Mouse (Mus musculus): ENCODE measurements at regions not wholly inside any gene's neighbourhood (a gene's known extent, or its start where the extent isn't known, plus 50 kb on each side); places are given as distances from the start of the nearest gene placed in this dataset.
"Not testable (repeated sequence)": the region's sequence is repeated elsewhere in the genome, so short reads cannot be mapped to it uniquely, and the experiment has no call there.

- peak; percentile 62 for DNase-seq (ENCODE audit: low read depth, low spot score)
These were observed 108.4 kb upstream of the Spata13 start for GRCm38 (mm10) chr14:60525284-60525962.

GRCm38 (mm10) chr14:60525979-60526378 is 107.8 kb upstream of the Spata13 start:
- no peak for DNase-seq (ENCODE audit: low read depth, low spot score)

- no peak for DNase-seq (ENCODE audit: low read depth, low spot score)
These were observed 107.0 kb upstream of the Spata13 start for GRCm38 (mm10) chr14:60526832-60527231.

GRCm38 (mm10) chr14:60527951-60528350 is 105.8 kb upstream of the Spata13 start:
- no peak for DNase-seq (ENCODE audit: low read depth, low spot score)

- DNase-seq (ENCODE audit: low read depth, low spot score) = no peak
These were observed 105.3 kb upstream of the Spata13 start for GRCm38 (mm10) chr14:60528520-60528919.

GRCm38 (mm10) chr14:60529022-60529421 is 104.8 kb upstream of the Spata13 start:
- DNase-seq (ENCODE audit: low read depth, low spot score) = no peak

GRCm38 (mm10) chr14:60529646-60530347 is 104.0 kb upstream of the Spata13 start:
- no peak for DNase-seq (ENCODE audit: low read depth, low spot score)

- DNase-seq (ENCODE audit: low read depth, low spot score) = no peak
These were observed 103.5 kb upstream of the Spata13 start for GRCm38 (mm10) chr14:60530348-60530711.

- no peak for DNase-seq (ENCODE audit: low read depth, low spot score)
These were observed 102.8 kb upstream of the Spata13 start for GRCm38 (mm10) chr14:60530973-60531372.

GRCm38 (mm10) chr14:60531766-60532165 is 102.0 kb upstream of the Spata13 start:
- no peak for DNase-seq (ENCODE audit: low read depth, low spot score)

- DNase-seq (ENCODE audit: low read depth, low spot score) = no peak
These were observed 100.2 kb upstream of the Spata13 start for GRCm38 (mm10) chr14:60533452-60534224.

GRCm38 (mm10) chr14:60539040-60539439 is 94.8 kb upstream of the Spata13 start:
- no peak for DNase-seq (ENCODE audit: low read depth, low spot score)

GRCm38 (mm10) chr14:60540111-60540510 is 93.7 kb upstream of the Spata13 start:
- DNase-seq (ENCODE audit: low read depth, low spot score) = no peak

- no peak for DNase-seq (ENCODE audit: low read depth, low spot score)
These were observed 92.2 kb upstream of the Spata13 start for GRCm38 (mm10) chr14:60541596-60541995.

- DNase-seq (ENCODE audit: low read depth, low spot score) = no peak
These were observed 89.0 kb upstream of the Spata13 start for GRCm38 (mm10) chr14:60544767-60545166.

GRCm38 (mm10) chr14:60554222-60554740 is 79.5 kb upstream of the Spata13 start:
- no peak for DNase-seq (ENCODE audit: low read depth, low spot score)

- no peak for DNase-seq (ENCODE audit: low read depth, low spot score)
These were observed 77.3 kb upstream of the Spata13 start for GRCm38 (mm10) chr14:60556541-60556940.

- no peak for DNase-seq (ENCODE audit: low read depth, low spot score)
These were observed 76.8 kb upstream of the Spata13 start for GRCm38 (mm10) chr14:60557020-60557419.

GRCm38 (mm10) chr14:60559376-60559775 is 74.4 kb upstream of the Spata13 start:
- DNase-seq (ENCODE audit: low read depth, low spot score) = no peak

- peak; percentile 15 for DNase-seq (ENCODE audit: low read depth, low spot score)
These were observed 73.8 kb upstream of the Spata13 start for GRCm38 (mm10) chr14:60559826-60560529.

- DNase-seq (ENCODE audit: low read depth, low spot score) = no peak
These were observed 57.5 kb upstream of the Spata13 start for GRCm38 (mm10) chr14:60576281-60576680.

GRCm38 (mm10) chr14:60580131-60580530 is 53.7 kb upstream of the Spata13 start:
- not testable (repeated sequence) for DNase-seq (ENCODE audit: low read depth, low spot score)
